Mouse (Mus musculus) right cerebral cortex, postnatal 10 days (tissue): ENCODE data around the gene Lag3.
"Not testable (repeated sequence)": the region's sequence is repeated elsewhere in the genome, so short reads cannot be mapped to it uniquely, and the experiment has no call there.

ENCODE experiments used
- DNase-seq, 2 experiments: peaks; one replicate each; pipeline ENCODE4 v3.0.0; 2021; ENCODE audit warnings: low spot score in 2 of 2

Gene Lag3

DNA sequence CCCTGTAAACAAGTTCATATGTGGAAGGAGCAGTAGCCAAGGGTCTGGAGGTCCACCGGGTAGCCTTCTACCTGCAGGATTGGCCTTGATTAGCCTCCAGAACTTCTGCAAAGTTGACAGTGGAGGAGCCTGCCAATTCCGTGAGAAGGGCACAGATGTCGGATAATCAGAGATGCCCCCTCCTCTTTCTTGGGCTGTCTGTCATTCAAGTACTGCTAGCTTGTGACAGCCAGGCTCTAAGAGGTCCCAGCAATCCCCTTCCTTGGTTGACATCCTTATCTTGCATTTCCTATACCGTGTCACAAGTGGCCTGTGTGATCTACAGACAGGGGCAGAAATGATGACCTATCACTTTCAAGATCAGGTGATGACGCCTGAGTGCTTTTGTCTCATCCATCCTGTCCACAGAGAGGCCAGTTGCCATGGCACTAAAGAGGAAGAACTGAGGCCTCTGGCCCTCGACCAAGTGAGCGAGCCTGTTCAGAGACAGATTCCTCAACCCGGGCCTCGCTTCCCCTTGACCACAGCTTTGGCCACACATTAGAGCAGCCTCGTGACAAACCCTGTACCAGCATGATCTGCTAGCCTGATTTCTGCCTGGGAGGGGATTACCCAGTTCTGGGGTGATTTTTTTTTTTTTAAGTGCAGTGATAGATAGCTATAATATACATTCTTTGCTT, 10.6 kb downstream of the Lag3 start:
- peak; percentile 77 to 80 for DNase-seq

DNA sequence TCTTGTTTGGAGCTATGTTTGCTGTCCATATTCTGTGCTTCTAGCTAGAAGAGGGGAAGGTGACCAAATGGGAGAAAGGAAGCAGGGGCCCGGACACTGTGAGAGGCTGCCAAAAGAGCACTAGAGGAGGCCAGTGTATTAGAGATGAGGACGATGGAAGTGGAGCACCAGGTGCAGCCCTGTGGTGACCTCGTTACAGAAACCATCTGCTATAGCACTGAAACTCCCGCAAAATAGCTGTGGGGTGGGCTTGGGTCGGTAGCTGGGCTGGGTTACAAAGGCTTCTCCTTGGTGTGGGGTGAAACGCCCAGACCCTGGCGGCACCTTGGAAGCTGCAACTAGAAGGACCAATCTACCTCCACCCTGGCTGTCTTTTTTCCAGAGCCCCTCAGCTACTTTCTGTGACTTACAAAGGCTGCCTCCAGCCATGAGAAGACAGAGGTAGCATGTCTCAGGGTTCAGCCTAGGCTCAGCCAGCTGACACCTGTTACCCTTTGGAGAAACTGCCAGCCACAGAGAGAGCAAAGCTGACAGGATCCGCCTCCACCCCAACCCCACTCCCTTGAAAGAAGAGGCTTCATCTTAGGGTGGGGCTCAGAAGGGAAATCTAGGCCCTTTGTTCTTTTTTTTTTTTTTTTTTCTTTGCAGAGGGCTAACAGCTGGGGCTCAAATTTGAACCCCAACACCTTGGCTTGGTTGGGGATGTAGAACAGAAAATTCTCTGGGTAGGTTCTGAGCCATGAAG, 11.3 kb downstream of the Lag3 start:
- peak in 1 of 2 experiments; percentile 29 for DNase-seq

DNA sequence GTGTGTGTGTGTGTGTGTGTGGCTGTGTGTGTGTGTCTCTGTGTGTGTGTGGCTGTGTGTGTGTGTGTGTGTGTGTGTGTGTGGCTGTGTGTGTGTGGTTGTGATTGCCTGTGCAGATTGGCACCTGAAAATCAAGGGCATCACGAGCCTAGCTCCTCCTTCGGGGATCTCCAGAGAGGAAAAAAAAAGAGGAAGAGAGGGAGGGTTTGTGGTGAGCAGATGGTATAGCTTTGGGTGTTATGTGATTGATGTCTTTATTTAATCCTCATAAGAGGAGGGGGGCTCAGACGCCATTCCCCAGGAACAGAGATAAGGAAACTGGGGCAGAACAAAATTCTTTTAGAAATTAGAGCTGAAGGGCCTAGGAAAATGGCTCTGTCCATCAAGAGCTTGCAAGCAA, 13.1 kb downstream of the Lag3 start:
- peak in 1 of 2 experiments; percentile 37 for DNase-seq

DNA sequence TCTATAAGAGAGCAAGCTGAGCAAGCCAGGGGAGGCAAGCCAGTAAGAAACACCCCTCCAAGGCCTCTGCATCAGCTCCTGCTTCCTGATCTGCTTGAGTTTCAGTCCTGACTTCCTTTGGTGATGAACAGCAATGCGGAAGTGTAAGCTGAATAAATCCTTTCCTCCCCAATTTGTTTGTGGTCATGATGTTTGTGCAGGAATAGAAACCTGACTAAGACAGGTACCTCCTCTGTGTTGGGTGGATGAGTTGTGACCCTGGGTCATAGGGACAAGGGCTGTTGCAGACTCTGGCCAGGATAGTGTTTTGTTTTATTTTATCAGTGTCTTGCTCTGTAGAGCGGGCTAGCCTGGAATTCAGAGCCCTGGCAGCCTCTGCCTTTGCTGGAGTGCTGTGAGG, 17.4 kb downstream of the Lag3 start:
- DNase-seq = not testable (repeated sequence)

DNA sequence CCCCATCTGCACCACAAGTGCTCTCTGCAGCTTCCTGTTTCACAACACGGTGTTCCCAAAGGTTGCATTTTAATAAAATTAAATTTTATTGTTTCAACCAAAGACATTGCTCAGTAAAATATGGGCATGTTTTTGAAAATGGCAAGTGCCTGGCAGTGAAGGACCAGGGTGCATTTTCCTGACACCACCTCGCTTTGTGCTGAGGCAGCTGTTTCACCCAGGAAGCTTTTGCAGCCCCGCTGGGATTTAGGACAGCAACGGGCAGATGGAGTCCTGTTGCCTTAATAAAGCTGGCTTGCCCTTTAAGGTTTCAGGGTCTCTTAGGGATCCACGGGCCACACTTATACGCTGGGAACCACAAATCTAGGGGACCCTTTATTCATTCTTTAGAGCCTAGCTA, 20.5 kb downstream of the Lag3 start:
- DNase-seq = no peak

DNA sequence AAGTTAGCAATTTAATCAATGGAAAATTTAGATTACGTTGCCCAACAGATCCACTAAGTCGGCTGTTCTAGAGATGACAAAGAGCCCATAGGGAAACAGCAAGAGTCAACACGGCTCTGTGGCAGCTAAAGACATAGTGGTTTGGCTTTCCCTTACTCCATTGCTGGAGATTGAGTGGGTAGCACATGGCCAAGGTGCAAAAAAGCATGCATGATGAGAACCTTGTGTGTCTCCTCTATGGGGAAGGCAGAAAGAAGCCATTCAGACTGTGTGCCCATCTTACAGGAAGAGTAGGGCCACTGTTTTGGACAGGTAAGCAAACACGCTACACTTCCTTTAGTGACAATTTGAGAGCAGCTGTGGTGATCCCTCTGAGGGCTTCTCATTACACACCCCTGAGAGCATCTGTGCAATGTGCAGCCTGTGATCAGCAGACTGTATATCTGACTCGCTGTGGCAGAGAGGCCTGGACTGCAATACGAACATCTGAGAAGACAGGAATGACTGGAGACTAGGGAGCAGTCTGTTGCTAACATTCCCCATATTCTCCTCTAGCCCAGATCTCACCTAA, 22.9 kb downstream of the Lag3 start:
- no peak for DNase-seq

DNA sequence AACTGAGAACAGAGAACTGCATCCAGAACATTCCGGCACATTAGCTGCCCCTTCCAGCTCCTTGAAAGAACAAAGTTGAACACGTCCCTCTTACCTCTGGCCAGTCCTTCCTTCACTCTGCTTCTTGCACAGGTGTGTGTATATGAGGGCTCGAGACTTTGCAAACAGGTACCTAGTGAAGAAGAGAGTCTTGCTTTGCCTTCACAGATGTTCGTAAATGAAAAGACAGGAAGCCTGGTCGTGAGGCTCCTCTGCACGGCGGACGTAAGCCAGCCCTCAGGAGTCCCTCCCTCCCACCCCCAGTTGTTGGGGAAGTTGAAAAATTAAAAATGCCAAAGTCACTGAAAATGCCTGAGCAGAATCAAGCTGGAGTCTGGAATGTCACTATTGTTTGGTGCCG, 23.5 kb downstream of the Lag3 start, which contains the start of gene Cd4:
Gene Cd4 (minus strand): TSS at position 236 of the 400 bp plus-strand sequence.
- no peak for DNase-seq

DNA sequence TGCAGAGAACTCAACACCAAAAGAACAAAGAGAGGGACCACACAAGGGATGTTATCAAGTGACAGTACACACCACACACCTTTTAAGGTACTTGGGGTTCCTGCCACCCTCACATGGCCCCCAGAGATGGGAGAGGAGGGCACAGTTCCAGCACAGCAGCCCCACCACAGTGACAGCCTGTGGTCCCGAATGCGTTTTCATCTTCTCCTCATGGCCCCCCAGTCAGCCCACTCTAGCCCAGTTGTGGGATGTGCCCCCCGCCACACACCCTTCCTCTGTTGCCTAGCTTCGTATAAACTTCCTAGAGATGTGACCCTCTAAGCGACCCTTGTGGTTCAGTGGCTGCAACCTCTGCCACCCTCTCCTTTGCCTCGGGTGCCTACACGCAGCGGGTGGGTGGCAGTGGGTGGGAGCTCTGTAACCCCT, 25.5 kb downstream of the Lag3 start:
- no peak for DNase-seq

DNA sequence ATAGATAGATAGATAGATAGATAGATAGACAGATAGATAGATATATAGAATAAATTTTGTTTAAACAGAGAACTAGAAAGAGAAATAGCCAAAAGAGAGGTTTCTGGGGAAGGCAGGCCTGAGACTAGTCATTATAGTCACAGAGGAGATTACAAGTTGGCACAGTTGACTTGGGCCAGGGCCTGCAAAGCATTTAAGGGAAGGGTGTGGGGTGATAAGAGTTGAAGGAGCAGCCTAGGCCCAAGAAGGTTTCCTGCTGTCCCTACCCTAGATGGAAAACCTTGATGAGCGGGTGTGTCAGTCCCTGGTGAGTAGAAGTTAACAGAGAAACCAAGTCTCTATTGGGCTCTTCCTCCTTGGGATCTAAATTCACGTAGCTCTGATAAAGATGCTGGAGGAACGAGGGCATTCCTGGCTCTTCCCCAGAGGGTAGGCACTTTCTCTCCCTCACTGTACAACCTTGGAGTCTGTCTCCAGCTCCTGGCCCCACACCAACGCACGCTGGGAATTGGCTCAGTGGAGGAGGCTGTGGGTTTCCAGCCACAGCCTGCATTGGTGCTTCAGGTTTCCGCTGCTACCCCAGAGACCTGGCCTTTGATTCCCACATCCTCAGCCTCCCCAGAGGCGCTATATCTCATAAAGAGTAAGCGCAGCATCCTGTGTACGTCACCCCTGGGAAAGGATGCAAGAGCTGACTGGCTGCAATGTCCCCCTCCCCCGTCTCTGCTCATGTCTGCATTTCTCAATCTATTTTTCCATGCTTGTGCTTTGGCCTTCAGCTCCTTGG, 26.6 kb downstream of the Lag3 start:
- no peak for DNase-seq

DNA sequence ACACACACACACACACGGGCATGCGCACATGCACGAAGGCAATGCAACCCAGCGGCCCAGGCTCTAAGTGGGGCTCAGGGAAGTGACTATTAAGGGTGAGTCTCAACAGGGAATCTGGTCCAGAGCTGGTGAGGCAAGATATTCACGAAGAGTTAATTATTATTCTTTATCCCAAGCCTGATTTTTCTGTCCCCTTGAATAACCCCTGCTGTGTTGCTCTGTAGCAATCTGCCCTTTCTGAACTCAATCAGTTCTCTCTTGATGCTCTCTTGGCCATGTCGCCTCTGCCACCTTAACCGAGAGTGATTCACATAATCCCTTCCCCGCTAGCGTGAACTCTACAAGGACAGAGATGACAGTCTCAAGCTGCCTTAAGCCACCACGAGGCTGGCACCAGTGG, 28.2 kb downstream of the Lag3 start:
- DNase-seq = no peak

DNA sequence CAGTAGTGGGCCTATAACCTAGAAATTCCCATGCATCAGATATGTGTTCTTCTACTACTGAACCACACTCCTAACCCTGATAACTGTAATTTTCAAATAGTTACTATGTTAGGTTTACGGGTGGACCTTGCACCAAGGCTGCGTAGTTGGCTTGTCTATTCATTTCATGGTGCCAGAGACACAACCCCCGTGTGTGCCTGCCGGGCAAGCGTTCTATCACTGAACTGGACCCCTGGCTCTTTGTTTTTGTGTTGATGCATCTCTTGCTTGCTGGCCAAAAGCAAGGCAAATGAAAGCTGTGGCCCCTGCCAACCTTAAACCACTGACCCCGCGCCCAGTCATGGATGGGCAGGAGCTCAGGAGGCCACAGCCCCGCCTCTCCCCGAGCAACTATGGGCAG, 29.7 kb downstream of the Lag3 start:
- DNase-seq = no peak

DNA sequence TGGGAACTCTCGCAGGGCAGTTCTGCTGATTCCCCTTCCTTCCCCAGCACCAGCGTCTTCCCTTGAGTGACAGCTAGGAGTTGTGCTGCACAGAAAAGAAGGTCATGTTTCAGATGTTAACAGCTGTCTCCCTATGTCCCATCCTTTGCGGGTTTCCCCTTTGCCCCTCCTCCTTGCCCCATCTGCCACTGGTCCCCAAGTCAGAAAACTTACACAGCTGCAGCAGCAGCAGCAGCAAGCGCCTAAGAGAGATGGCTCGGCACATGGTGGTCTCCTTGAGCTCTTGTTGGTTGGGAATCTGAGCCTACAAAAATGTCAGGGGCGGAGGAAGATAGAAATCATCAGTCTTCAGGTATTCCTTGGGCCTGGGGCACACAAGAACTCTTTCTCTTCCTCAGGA, 32.1 kb downstream of the Lag3 start:
- DNase-seq = no peak

DNA sequence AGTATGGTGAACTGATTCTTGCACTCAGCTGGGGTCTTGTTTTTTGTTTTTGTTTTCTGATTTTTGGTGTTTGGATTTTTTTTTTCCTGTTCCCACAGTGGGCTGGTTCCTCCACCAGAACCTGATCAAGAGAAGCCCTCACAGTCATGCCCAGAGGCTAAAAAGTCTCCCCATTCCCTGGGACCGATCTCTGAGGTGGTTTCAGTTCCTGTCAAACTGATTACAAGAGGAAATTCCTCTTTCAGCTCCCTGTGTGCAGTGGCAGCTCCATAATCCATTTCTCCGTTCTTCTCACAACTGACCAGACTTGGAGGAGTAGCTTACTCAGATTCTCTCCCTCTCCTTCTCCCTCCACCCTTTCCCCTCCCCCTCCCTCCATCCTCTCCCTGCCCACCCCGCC, 37.2 kb downstream of the Lag3 start:
- DNase-seq = no peak

DNA sequence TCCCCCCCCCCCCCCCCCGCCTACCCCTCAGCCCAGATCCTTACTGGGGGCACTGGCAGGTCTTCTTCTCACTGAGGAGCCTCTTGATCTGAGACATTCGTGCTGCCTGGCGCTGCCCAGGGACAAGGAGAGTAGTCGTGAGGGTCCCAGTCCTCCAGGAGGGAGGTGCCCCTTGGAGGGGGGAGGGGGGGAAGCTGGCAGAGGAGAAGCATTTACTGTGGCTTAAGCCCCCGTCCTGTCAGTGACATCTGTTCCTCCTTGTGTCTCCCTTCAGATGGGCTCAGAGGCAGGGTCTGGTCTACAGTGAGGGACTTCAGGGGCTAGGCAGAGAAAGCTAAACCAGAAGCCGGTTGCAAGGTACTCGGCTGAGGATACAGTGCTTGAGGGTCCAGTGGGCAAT, 44.9 kb downstream of the Lag3 start:
- no peak for DNase-seq

DNA sequence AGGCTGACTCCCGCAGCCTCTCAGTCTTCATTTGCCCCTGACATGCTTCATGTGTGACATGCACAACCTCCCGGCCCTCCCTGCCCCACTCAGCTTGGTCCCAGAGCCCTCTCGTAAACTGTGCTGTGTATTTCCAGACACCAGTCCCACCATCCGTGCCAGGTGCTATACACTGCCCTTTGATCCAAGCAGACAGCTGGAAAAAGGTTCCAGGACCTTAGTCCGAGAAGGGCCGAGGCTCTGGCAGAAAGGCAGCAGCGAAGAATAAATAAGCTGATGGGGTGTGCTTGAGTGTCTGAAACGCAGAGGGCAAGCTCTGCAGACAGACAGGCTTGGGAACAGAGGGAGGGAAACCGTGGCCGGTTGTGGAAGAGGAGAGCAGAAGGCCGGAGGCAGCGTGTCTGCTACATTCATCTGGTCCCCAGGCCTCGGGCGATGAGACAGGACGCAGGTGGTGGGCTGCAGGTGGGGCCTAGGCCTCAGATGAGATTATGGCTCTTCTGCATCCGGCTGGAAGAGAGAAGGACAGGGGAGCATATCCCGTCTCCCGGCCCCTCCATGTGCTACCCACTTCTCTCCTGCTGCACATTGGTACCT, 45.6 kb downstream of the Lag3 start:
- peak in 1 of 2 experiments; percentile 35 for DNase-seq

DNA sequence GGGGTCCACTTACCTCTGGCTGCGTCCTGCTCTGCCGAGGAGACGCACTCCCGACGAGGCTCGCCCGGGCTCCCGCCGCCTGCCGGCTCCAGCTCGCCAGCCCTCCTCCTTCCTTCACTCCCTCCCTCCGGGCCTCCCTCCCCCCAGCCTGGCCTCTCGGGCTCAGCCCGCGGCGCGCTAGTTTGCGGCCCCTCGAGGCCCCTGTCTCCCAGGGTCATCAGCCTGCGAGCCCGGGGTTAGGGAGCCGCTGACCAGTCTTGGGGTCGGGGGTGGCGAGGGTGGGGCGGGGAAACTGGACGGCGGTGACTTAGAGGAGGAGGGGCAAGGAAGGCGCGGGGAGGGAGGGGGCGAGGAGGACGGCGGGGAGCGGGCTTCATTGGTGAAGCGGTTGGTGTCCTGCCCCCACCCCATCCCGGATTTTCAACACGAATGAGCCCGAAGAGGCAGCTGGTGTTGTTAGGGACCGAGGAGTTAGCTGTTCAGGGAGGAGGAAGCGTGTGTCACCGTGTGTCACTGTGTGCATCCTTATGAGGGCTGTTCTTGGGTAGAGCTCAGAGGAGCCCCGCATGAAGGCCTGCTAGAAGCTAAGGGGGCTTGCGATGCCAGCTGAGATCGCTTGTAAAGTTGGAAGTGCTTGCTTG, 47.7 kb downstream of the Lag3 start, which contains the start of gene Gpr162:
Gene Gpr162 (minus strand): TSS at position 326 of the 641 bp plus-strand sequence.
- DNase-seq = peak; percentile 87 to 92

DNA sequence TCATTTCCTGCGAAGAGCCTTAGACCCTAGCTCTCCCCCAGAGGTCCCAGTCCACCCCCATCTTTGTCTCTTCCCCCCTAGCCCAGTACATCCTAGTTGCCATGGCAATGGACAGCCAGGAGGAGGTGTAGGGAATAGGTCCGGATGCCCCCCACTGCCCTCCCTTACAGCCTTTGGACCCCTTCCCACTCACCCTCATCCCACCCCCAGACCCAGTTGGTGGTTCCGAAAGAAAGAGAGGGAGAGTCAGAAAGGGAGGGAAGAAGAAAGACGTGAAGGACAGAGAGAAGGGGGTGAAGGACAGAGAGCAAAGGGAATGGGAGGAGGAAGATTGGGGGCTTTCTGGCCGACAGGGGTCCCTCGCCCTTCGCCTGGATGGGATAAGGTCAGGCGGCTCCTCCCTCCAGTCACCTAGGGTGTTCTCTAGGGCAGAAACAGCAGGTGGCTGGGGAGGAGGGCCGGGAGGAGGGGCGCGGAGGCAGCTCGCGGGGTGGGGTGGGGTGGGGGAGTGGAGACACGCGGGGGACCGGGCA, 48.3 kb downstream of the Lag3 start:
- DNase-seq = peak in 1 of 2 experiments; percentile 62

DNA sequence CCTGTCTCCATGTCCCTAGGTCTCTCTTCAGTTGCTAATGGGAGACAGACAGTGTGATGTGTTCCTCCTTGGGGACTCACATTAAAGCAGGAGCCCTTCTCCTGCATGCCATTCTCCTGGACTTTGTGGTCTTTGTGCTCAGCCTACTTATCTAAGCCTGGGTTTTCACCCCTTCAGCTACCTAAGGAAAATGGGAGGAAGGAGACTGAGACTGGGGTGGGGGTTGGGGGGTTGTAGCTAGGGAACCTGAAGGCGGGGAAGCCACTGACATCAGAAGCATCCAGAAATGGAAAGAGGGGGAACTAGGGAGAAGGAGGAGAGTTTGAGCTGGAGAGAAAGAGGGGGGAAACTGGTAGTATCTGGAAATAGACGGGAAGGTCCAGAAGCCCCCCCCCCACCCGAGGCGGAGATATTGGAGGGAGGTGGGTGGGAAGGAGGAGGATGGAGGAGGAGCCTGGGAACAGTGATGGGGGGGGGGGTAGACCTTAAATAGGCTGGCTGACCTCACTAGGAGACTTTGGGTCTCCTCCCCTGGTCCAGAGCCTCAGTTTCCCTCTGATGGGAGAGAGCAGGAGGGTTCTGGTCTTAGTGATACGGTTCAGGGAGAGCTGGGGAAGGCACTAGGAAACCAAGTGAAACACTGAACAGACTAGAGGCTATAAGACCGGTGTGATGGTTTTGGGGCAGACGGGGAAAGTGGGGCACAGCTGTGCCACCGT, 48.9 kb downstream of the Lag3 start:
- DNase-seq = peak; percentile 64 to 74

DNA sequence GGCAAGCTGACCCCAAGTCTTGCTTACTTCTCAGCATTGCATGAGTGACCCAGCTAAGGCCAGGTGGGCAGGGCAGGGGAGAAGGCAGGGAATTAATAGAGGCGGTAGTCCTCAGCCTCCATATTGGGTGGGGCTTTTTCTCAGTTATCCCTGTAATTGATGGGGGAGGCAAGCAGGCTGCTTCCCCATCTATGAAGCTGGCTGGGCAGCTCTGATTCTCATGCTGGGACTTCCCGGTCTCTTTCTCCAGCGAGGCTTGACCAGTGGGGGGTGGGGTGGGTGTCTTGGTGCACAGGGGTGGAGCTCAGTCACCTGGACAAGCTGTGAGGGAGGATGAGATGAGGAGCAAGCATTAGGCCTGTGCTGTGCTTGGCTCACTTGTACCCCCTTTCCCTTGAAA, 49.7 kb downstream of the Lag3 start:
- peak in 1 of 2 experiments; percentile 46 for DNase-seq

DNA sequence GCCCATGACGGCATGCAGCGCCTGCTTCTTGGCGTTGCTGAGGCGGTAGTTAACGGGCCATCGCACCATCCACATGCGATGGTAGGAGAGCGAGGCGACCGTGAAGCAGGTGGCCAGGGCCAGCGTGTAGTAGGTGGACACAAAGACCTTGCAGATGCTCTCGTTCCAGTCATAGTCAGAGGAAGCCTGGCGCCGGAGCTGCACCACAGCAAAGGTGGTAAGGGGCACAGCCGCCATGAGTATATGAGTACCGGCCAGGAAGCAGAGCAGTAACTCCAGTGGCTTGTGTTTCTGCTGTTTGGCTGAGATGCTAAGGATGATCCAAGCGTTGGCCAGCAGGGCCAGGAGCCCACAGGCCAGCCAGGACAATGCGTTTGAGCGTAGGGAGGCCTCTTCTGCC, 50.2 kb downstream of the Lag3 start:
- peak in 1 of 2 experiments; percentile 56 for DNase-seq
